Mouse (Mus musculus): Measurements from ENCODE around the gene Sost. TPM values are rescaled to one million over a fixed set of nuclear protein-coding genes. Genes with fewer than 3 reads are reported as not detected.
A peak's percentile ranks its signal among the peaks of the same experiment; 100 is the strongest.

Gene Sost
- total and polyA plus RNA-seq, 2 experiments from 2014 or later, result 0.14 TPM; not detected in 1

DNA sequence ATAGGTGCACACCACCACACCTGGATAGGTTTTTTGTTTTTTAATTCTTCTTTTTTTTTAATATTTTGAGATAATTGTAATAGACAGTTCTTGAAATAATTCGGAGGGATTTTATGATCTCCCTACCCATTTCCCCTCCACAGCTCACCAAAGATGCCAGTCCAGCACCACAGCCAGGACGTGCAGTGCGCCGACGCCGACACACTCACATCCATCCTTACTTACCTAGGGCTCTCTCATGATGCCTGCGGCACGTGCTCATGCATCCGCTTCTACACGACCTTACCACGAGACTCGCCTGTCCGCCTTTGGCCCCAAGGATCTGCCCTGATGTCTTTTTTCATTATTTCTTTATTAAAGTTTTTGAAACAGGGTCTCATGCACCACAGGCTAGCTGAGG, 3.0 kb upstream of the Sost start:
- Histone ChIP-seq H3K9me3 (ENCODE audit: low read length) (no peaks in the 10 kb centered on the region), H3K4me2 (ENCODE audit: low read depth, low read length) (no peak overlapping the region), H3K9ac (replicated peaks; ENCODE audit: low read length) (no peak overlapping the region), H3K36me3 (ENCODE audit: insufficient read depth, low read length) (no peaks in the 10 kb centered on the region), H3K4me3 (ENCODE audit: low read length) (no peak overlapping the region), H3K27me3 (ENCODE audit: insufficient read depth, low read length) (peaks cover 17% of the 10 kb centered on the region), H3K27ac (no peak overlapping the region), H3K4me1 (ENCODE audit: insufficient read depth, low read length) (no peaks in the 10 kb centered on the region)
- ATAC-seq (no peak), DNase-seq (ENCODE audit: low spot score) (no peak)
- 82% methylated on average over 13 of the region's 13 CpGs for WGBS
- TF ChIP-seq CTCF (IDR thresholded peaks at IDR 0.05; ENCODE audit: low read depth), result no peak

DNA sequence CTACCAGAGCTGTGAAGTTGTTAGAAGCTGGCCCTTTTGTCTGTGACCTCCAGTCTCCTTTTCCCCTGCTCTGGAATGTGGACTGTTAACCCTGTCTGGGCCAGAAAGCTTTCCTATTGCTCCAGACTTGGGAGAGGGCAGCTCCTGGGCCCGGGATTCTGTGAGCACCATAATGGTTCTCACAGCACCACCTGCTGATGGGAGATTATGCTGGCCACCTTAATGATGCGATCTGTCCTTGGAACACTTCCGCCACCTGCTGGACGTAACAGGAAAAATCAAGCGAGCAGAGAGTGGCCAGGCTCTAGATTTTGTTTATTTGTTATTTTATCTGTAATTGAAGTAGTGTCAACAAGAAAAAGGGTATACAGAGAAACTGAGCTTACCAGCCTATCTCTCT, 2.0 kb upstream of the Sost start:
- no peaks in the 10 kb centered on the region for H3K9me3 ChIP-seq (ENCODE audit: low read length)
- no peak overlapping the region for H3K9ac ChIP-seq (replicated peaks; ENCODE audit: low read length)
- DNase-seq (ENCODE audit: low spot score), result peak; percentile 94
- no peaks in the 10 kb centered on the region for H3K36me3 ChIP-seq (ENCODE audit: insufficient read depth, low read length)
- under 1% methylated on average over 5 of the region's 5 CpGs for WGBS
- H3K4me3 ChIP-seq (ENCODE audit: low read length), result no peak overlapping the region
- 0 out of 2 replicates have a peak, but pooled peaks cover 4% of the 10 kb centered on the region for H3K4me1 ChIP-seq (ENCODE audit: insufficient read depth, low read length)
- H3K27me3 ChIP-seq (ENCODE audit: insufficient read depth, low read length), result peaks cover 26% of the 10 kb centered on the region
- ATAC-seq, result peak; percentile 75
- peak; percentile 96 for TF ChIP-seq CTCF (IDR thresholded peaks at IDR 0.05; ENCODE audit: low read depth)
- no peak overlapping the region for H3K27ac ChIP-seq
- H3K4me2 ChIP-seq (ENCODE audit: low read depth, low read length), result no peak overlapping the region

DNA sequence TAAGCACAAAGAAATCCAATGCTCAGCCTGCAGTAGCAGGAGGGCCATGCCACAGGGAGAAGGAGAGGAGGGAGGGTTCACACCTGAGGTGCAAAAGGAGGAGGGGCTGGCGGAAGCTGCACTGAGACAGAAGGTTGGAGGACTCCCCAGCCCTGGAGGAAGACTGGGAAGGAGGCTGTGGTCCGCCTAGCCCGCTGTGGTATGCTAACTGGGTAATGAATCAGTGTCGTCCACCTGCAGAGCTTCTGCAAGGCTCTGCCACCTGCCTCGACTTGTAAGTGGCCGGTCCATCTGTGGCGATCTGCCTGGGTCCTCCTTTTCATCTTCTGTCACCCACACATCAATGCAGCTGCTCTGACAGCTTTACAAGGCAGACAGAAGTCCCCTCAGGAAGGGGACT, 1.5 kb upstream of the Sost start:
- peaks cover 26% of the 10 kb centered on the region for H3K27me3 ChIP-seq (ENCODE audit: insufficient read depth, low read length)
- no peak overlapping the region for H3K4me2 ChIP-seq (ENCODE audit: low read depth, low read length)
- H3K36me3 ChIP-seq (ENCODE audit: insufficient read depth, low read length), result no peaks in the 10 kb centered on the region
- no peaks in the 10 kb centered on the region for H3K9me3 ChIP-seq (ENCODE audit: low read length)
- DNase-seq (ENCODE audit: low spot score), result no peak
- 15% methylated on average over 7 of the region's 7 CpGs for WGBS
- no peak for ATAC-seq
- H3K27ac ChIP-seq, result no peak overlapping the region
- 0 out of 2 replicates have a peak, but pooled peaks cover 4% of the 10 kb centered on the region for H3K4me1 ChIP-seq (ENCODE audit: insufficient read depth, low read length)
- no peak overlapping the region for H3K4me3 ChIP-seq (ENCODE audit: low read length)
- no peak for TF ChIP-seq CTCF (IDR thresholded peaks at IDR 0.05; ENCODE audit: low read depth)
- no peak overlapping the region for H3K9ac ChIP-seq (replicated peaks; ENCODE audit: low read length)

DNA sequence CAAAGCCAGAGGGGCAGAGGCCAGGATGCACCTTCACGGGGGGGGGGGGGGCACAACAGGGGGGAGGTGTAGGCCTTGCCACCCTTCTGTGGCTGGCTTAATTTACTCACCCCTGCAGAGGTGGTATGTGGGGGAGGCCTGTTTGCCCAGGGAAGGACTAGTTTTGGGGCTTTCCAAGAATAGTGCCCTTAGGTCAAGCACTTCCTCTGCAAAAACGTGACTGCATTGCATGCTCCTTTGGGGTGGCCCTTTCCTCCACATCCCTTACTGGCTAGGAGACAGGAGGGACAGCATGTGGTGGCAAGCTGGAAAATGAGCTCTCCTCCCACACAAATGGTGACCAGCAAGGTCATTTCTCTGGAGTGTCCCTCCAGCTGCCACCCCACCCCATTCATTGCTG, 1.3 kb downstream of the Sost start:
- no peak for TF ChIP-seq CTCF (IDR thresholded peaks at IDR 0.05; ENCODE audit: low read depth)

DNA sequence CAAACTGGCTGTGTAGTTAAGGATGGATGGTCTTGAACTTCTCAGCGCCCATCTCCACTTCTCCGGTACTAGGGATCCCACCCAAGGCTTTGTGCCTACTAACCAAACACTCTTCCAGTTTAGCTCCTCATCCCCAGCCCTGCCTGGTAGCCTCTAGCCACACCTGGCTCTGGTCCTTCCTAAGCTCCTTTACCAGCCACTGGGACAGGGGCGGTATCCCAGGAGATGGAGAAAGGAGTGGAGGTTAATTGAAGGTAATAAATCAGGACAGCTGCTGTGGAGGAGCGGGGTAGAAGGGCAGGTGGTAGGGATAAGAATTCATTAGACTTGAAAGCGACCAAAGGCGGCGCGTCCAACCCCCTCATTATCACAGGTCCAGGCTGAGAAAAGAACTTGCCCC, 2.2 kb downstream of the Sost start:
- no peak overlapping the region for H3K4me3 ChIP-seq (ENCODE audit: low read length)
- peaks cover 38% of the 10 kb centered on the region for H3K27me3 ChIP-seq (ENCODE audit: insufficient read depth, low read length)
- no peaks in the 10 kb centered on the region for H3K36me3 ChIP-seq (ENCODE audit: insufficient read depth, low read length)
- no peaks in the 10 kb centered on the region for H3K9me3 ChIP-seq (ENCODE audit: low read length)
- TF ChIP-seq CTCF (IDR thresholded peaks at IDR 0.05; ENCODE audit: low read depth), result no peak
- H3K9ac ChIP-seq (replicated peaks; ENCODE audit: low read length), result no peak overlapping the region
- ATAC-seq (no peak), DNase-seq (ENCODE audit: low spot score) (no peak)
- H3K27ac ChIP-seq, result no peak overlapping the region
- H3K4me1 ChIP-seq (ENCODE audit: insufficient read depth, low read length), result 0 out of 2 replicates have a peak, but pooled peaks cover 4% of the 10 kb centered on the region
- 10% methylated on average over 8 of the region's 8 CpGs for WGBS
- peak overlapping the region; percentile 88; the same call in 1 of the 2 replicates for H3K4me2 ChIP-seq (ENCODE audit: low read depth, low read length)

More for the DNA sequence above, 1.3 kb downstream of the Sost start:
- no peak overlapping the region for H3K4me3 ChIP-seq (ENCODE audit: low read length)
- 0 out of 2 replicates have a peak, but pooled peaks cover 4% of the 10 kb centered on the region for H3K4me1 ChIP-seq (ENCODE audit: insufficient read depth, low read length)
- H3K9me3 ChIP-seq (ENCODE audit: low read length), result no peaks in the 10 kb centered on the region
- H3K27ac ChIP-seq, result no peak overlapping the region
- no peak for ATAC-seq
- 0% methylated on average over 2 of the region's 2 CpGs for WGBS
- no peaks in the 10 kb centered on the region for H3K36me3 ChIP-seq (ENCODE audit: insufficient read depth, low read length)
- H3K27me3 ChIP-seq (ENCODE audit: insufficient read depth, low read length), result peaks cover 38% of the 10 kb centered on the region
- no peak overlapping the region for H3K4me2 ChIP-seq (ENCODE audit: low read depth, low read length)
- no peak overlapping the region for H3K9ac ChIP-seq (replicated peaks; ENCODE audit: low read length)
- no peak for DNase-seq (ENCODE audit: low spot score)

DNA sequence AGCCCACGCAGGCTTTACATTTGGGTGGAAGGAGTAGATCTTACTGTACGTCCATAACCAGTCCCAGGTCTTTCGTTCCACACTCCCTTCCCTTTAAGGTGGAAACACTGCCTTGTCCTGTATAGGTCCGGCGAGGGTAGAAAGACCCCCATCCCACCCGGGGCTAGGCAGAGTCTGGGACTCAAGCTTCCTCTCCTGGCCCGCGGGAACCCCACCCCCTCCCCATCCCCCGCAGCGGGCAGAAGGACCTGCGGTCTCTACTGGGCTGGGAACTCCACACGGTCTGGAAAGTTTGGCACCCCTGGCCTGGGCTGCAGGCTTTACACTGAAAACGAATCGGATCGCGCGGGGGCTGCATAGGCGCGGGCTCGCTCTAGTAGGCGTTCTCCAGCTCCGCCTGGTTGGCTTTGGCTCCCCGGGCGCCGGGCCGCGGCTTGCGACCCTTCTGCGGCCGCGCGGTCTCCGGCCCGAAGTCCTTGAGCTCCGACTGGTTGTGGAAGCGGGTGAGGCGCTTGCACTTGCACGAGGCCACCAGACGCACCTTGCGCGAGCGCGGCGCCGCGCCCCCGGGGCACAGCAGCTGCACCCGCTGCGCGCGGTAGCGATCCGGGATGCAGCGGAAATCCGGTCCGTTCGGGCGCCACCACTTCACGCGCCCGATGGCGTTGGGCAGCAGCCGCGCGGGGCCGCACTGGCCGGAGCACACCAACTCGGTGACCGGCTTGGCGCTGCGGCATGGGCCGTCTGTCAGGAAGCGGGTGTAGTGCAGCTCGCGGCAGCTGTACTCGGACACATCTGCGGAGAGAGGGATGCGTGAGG, 3.1 kb downstream of the Sost start:
- Histone ChIP-seq H3K9ac (replicated peaks; ENCODE audit: low read length) (peak overlapping the region; percentile 57), H3K9me3 (ENCODE audit: low read length) (no peaks in the 10 kb centered on the region), H3K36me3 (ENCODE audit: insufficient read depth, low read length) (no peaks in the 10 kb centered on the region), H3K4me3 (ENCODE audit: low read length) (peak overlapping the region; percentile 55), H3K4me1 (ENCODE audit: insufficient read depth, low read length) (0 out of 2 replicates have a peak, but pooled peaks cover 4% of the 10 kb centered on the region), H3K27ac (no peak overlapping the region), H3K27me3 (ENCODE audit: insufficient read depth, low read length) (peaks cover 38% of the 10 kb centered on the region), H3K4me2 (ENCODE audit: low read depth, low read length) (peak overlapping the region; percentile 88)
- DNase-seq (ENCODE audit: low spot score), result peak; percentile 68
- peak; percentile 71; the same call in 1 of the 2 replicates for ATAC-seq
- WGBS, result 1% methylated on average over 78 of the region's 78 CpGs
- no peak for TF ChIP-seq CTCF (IDR thresholded peaks at IDR 0.05; ENCODE audit: low read depth)

DNA sequence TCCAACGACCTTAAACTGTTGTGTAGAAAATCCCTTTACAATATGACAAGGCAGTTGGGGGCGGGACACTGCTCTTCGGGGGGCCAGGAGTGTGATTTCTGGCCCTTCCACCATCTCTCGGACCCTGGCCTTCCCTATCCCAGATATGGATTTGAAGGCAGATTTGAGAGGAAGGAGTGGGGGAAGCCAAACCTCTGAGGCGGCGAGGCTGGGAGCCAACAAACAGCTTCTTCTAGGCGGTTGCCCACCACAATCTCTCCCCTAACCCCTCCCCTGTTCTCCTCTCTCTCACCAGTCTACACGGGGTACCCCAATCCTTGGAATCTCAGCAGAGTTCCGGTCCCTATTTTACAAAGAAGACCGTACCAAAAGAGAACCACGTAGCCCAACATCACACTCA, 3.8 kb downstream of the Sost start:
- 2% methylated on average over 11 of the region's 11 CpGs for WGBS
- Histone ChIP-seq H3K4me1 (ENCODE audit: insufficient read depth, low read length) (0 out of 2 replicates have a peak, but pooled peaks cover 4% of the 10 kb centered on the region), H3K4me3 (ENCODE audit: low read length) (peak overlapping the region; percentile 55), H3K36me3 (ENCODE audit: insufficient read depth, low read length) (no peaks in the 10 kb centered on the region), H3K4me2 (ENCODE audit: low read depth, low read length) (peak overlapping the region; percentile 88), H3K27ac (no peak overlapping the region), H3K9me3 (ENCODE audit: low read length) (no peaks in the 10 kb centered on the region), H3K9ac (replicated peaks; ENCODE audit: low read length) (no peak overlapping the region), H3K27me3 (ENCODE audit: insufficient read depth, low read length) (peaks cover 38% of the 10 kb centered on the region)
- TF ChIP-seq CTCF (IDR thresholded peaks at IDR 0.05; ENCODE audit: low read depth), result no peak
- no peak for ATAC-seq
- DNase-seq (ENCODE audit: low spot score), result no peak

All from hindbrain, postnatal 0 days (tissue).